Mouse (Mus musculus): Measurements from ENCODE around the gene Mov10l1. TPM values are rescaled to one million over a fixed set of nuclear protein-coding genes. Genes with fewer than 3 reads are reported as not detected.

The Mov10l1 gene
- total RNA-seq, 2 experiments from 2014 or later: not detected

DNA sequence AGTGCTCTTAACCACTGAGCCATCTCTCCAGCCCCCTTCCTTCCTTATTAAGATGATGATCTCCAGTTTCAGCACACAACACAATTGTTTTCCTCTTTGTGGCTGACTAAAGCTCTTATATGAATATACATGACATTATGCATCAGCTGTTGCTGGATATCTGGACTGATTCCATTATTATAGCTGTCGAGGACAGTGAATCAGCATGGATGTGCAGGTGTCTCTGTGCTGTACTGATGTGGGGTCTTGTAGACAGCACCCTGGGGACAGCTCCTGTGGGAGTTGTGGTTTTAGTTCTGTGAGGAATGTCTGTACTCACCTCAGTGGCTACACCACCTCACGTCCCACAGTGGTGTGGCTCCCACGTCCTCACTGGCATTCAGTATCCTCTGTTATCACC, 18.5 kb downstream of the Mov10l1 start:
- intact Hi-C loops (cut with DNase I): no loop called here
- no peak for DNase-seq (ENCODE audit: low spot score in 2 of 2)

- intact Hi-C loops (cut with DNase I): no loop called here
- DNase-seq (ENCODE audit: low spot score in 2 of 2): peak in 1 of 2 experiments; percentile 7
Measured at GRCm38 (mm10) chr15:89007002-89007401, 24.3 kb downstream of the Mov10l1 start.

- DNase-seq (ENCODE audit: low spot score in 2 of 2): no peak
- intact Hi-C loops (cut with DNase I): no loop called here
Measured at GRCm38 (mm10) chr15:89007781-89008180, 25.1 kb downstream of the Mov10l1 start.

GRCm38 (mm10) chr15:89016722-89017121, 34.0 kb downstream of the Mov10l1 start:
- intact Hi-C loops (cut with DNase I): no loop called here
- no peak for DNase-seq (ENCODE audit: low spot score in 2 of 2)

DNA sequence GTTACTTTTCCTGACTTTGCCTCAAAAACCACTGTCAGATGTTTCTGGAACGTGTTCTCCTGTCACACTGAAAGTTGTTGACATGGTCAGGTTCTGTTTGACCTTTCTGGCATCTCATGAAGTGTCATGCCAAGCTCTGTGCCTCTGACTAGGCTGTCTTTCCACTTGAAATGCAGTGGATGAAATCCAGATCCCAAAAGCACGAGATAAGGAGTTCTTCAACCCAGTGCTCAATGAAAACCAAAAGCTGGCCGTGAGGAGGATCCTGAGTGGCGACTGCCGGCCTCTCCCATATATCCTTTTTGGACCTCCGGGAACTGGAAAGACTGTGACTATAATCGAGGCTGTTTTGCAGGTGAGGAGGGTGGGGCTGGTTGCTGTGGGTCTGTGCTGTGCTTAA, 37.4 kb downstream of the Mov10l1 start:
- no peak for DNase-seq (ENCODE audit: low spot score in 2 of 2)
- intact Hi-C loops (cut with DNase I): no loop called here

DNA sequence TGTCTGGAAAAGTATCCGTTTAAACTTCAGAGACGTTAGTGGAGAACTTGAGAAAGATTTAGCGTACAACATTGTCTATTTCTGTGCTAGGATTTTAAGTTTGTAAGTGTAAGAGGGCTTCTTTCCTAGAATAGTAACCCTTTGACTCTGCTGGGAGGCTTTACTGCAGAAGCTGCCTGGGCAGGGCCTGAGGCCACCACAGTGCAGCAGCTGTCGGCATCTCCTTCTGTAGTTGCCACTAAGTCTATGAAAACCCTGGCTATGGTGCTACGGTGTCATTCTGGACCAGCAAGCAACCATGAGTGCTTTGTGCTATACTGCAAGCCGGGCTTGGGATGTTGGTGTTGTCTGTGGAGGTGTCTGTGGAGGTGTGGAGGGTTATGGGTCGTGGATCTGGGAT, 37.8 kb downstream of the Mov10l1 start:
- intact Hi-C loops (cut with DNase I): no loop called here
- DNase-seq (ENCODE audit: low spot score in 2 of 2): no peak

GRCm38 (mm10) chr15:89044381-89044780, 61.7 kb downstream of the Mov10l1 start:
- intact Hi-C loops (cut with DNase I): no loop called here
- DNase-seq (ENCODE audit: low spot score in 2 of 2): no peak

DNA sequence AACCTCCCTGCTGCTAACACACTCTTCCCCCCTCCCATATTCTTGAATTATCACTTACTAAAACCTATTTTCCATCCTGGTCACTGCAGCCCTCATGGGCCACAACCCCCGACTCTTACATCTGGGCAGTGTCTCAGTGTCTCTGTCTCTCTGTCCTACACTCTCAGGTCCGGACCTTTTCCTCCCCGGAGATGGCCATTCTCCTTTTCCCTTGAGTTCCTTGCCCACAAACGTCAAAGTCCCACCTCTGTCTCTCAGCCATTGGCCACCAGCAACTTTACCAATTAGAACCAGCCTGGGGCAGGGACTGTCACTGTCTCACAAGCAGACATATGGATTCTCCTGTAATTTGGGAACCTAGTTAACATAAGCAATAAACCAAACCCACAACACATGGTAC, 63.6 kb downstream of the Mov10l1 start:
- intact Hi-C loops (cut with DNase I): no loop called here
- no peak for DNase-seq (ENCODE audit: low spot score in 2 of 2)

DNA sequence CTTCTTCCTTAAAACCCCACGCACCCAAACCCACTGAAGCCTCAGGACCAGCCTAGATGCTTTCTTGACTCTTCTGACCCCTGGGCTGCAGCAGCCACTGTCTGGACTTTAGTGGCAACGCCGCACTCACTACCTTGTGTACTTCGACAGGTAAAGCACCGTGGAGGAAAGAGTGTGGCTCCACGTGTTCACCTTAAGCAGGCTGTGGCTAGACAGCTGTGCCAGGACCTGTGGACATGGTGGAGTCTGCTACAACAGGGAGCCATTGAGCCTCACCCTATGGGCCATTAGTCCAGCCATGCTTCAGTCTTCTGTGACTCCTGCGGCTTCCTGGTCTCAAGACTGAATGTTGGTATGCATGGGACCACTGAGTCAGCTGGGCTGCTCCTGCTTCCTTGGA, 72.0 kb downstream of the Mov10l1 start:
- no peak for DNase-seq (ENCODE audit: low spot score in 2 of 2)
- intact Hi-C loops (cut with DNase I): loop anchor here (10.0 kb wide), 1 partner anchor 110 kb away; no protein-coding TSS in a partner anchor

GRCm38 (mm10) chr15:89058736-89059135, 76.0 kb downstream of the Mov10l1 start:
- intact Hi-C loops (cut with DNase I): loop anchor here (10.0 kb wide), 1 partner anchor 114 kb away; no protein-coding TSS in a partner anchor
- no peak for DNase-seq (ENCODE audit: low spot score in 2 of 2)

DNA sequence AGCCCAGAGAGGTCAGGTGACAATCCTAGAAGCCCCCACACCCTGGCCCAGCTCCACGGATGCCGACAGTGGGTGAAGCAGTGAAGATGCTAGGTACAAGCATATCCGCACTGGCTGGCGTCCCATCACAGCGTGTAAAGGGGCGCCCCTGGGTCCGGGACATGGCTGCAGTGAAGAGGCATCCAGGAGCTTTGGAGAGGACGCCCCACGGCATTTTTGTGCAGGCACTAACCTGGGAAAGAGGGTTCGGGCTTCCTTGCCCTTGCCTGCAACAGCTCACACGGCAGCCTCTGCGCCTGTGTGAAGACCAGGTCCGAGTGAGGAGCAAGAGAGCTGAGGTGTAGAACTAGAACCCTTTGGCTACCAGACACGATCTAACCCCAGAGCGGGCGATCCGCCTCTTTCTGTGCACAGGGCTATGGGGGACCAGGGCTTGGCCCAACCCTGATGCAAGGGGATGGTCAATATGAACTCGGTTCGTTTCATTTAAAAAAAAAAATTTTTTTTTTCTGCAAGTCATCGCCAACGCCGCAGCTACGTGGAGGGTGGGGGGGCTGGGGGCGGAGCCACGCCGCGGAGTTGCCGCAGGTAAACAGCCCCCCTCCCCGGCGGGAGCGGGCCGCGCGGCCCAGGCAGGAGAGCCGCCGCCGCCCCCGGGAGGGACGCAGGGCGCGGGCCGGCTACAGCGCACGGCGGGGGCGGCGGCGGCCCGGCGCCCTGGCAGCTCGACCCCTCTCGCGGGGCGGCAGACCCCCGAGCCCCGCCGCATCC, 76.6 kb downstream of the Mov10l1 start, which contains the start of gene Panx2:
TSS of gene Panx2 (plus strand) at position 574 of the 771 bp plus-strand sequence.
- intact Hi-C loops (cut with DNase I): loop anchor here (10.0 kb wide), 1 partner anchor 115 kb away; no protein-coding TSS in a partner anchor
- DNase-seq (ENCODE audit: low spot score in 2 of 2): peak; percentile 48 to 54

- intact Hi-C loops (cut with DNase I): loop anchor here (5.0 kb wide), 1 partner anchor 183 kb away; no protein-coding TSS in a partner anchor
- peak; percentile 33 to 50 for DNase-seq (ENCODE audit: low spot score in 2 of 2)
Measured at GRCm38 (mm10) chr15:89060032-89060681, 77.4 kb downstream of the Mov10l1 start.

DNA sequence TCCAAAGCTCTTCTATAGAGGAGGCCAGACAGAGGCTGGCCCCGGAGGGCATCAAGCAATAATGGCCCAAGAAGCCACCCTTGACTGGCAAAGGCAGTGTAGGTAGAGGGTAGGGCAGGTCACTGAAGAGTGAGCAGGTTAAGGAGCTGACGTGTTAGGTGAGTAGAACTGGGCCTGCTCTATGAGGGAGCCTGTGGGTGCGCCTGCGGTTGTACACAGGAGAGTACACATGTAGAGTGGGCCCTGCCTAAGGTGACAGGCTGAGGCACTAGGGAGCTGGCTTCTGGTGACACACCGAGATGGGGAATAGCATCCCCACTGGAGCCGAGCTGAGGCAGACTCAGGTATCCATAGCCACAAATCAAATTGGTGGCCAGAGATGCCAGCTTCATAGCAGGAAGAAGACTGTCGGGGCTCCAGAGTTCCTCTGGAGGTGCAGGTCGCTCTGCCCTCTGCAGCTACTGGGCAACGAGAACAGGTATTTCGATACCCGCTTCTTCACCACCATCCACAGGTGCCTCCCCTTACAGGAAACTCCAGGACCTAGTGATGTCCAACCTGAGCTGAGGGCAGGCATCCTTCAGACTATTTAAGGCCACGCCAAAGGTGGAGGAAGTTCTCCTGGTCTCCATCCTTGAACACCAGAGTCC, 78.2 kb downstream of the Mov10l1 start:
- no peak for DNase-seq (ENCODE audit: low spot score in 2 of 2)
- intact Hi-C loops (cut with DNase I): loop anchor here (5.0 kb wide), 1 partner anchor 184 kb away; no protein-coding TSS in a partner anchor

- DNase-seq (ENCODE audit: low spot score in 2 of 2): no peak
- intact Hi-C loops (cut with DNase I): loop anchor here (5.0 kb wide), 1 partner anchor 185 kb away; no protein-coding TSS in a partner anchor
Measured at GRCm38 (mm10) chr15:89061761-89062517, 79.2 kb downstream of the Mov10l1 start.

GRCm38 (mm10) chr15:89062518-89062910, 79.8 kb downstream of the Mov10l1 start:
- no peak for DNase-seq (ENCODE audit: low spot score in 2 of 2)
- intact Hi-C loops (cut with DNase I): loop anchor here (5.0 kb wide), 1 partner anchor 185 kb away; no protein-coding TSS in a partner anchor

- no peak for DNase-seq (ENCODE audit: low spot score in 2 of 2)
- intact Hi-C loops (cut with DNase I): loop anchor here (5.0 kb wide), 1 partner anchor 186 kb away; no protein-coding TSS in a partner anchor
Measured at GRCm38 (mm10) chr15:89063001-89063400, 80.3 kb downstream of the Mov10l1 start.

- DNase-seq (ENCODE audit: low spot score in 2 of 2): peak; percentile 63 to 87
- intact Hi-C loops (cut with DNase I): loop anchor here (5.0 kb wide), 1 partner anchor 186 kb away; no protein-coding TSS in a partner anchor
Measured at GRCm38 (mm10) chr15:89063536-89063935, 80.8 kb downstream of the Mov10l1 start.

- intact Hi-C loops (cut with DNase I): loop anchor here (5.0 kb wide), 1 partner anchor 188 kb away; no protein-coding TSS in a partner anchor
- no peak for DNase-seq (ENCODE audit: low spot score in 2 of 2)
Measured at GRCm38 (mm10) chr15:89064891-89065290, 82.2 kb downstream of the Mov10l1 start.

DNA sequence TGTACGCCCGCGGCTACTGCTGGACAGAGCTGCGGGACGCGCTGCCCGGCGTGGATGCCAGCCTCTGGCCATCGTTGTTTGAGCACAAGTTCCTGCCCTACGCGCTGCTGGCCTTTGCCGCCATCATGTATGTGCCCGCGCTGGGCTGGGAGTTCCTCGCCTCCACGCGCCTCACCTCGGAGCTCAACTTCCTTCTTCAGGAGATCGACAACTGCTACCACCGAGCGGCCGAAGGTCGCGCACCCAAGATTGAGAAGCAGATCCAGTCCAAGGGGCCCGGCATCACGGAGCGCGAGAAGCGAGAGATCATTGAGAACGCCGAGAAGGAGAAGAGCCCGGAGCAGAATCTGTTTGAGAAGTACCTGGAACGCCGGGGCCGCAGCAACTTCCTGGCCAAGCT, 84.9 kb downstream of the Mov10l1 start:
- intact Hi-C loops (cut with DNase I): no loop called here
- no peak for DNase-seq (ENCODE audit: low spot score in 2 of 2)

Data from left cerebral cortex, postnatal 25 days (tissue).